Mouse (Mus musculus) limb, embryonic 13.5 days (tissue): ENCODE measurements around the gene Ap5b1. TPM values are rescaled to one million over a fixed set of nuclear protein-coding genes. Genes with fewer than 3 reads are reported as not detected.

Experiments used
- polyA plus RNA-seq: library from polyadenylated mRNA; unstranded; fragments of >200 nt; fragmentation: Nextera tagmentation; extraction: Ambion mirVana; gene quantifications from 2 replicates; pipeline ENCODE4 v1.2.1, GENCODE M21; 2015

Ap5b1 gene
- polyA plus RNA-seq, 1 experiment from 2014 or later: 2.7 TPM

Other genes starting within 250 kb of the Ap5b1 start
- not detected in 2 replicates for gene Catsper1, start 232.3 kb upstream of the Ap5b1 start, polyA plus RNA-seq
- 1.2 and 1.9 TPM in 2 replicates for gene Cst6, start 218.5 kb upstream of the Ap5b1 start, polyA plus RNA-seq
- 54.9 and 62.3 TPM in 2 replicates for gene Eif1ad, start 201.3 kb upstream of the Ap5b1 start, polyA plus RNA-seq
- gene Banf1, start 200.9 kb upstream of the Ap5b1 start, polyA plus RNA-seq: 442 and 445 TPM in 2 replicates
- gene Sart1, start 179.3 kb upstream of the Ap5b1 start, polyA plus RNA-seq: 81.8 and 84.8 TPM in 2 replicates
- gene Tsga10ip, start 165.5 kb upstream of the Ap5b1 start, polyA plus RNA-seq: 0.15 and 0.31 TPM in 2 replicates
- gene Drap1, start 143.0 kb upstream of the Ap5b1 start, polyA plus RNA-seq: 301 and 336 TPM in 2 replicates
- gene AI837181, start 142.9 kb upstream of the Ap5b1 start, polyA plus RNA-seq: 74.6 and 77.9 TPM in 2 replicates
- not detected in 2 replicates for gene Fosl1, start 120.5 kb upstream of the Ap5b1 start, polyA plus RNA-seq
- gene Ccdc85b, start 110.1 kb upstream of the Ap5b1 start, polyA plus RNA-seq: 6.2 and 7.0 TPM in 2 replicates
- gene Fibp, start 107.4 kb upstream of the Ap5b1 start, polyA plus RNA-seq: 129 and 131 TPM in 2 replicates
- 1.7 and 2.3 TPM in 2 replicates for gene Ctsw, start 99.5 kb upstream of the Ap5b1 start, polyA plus RNA-seq
- 209 and 216 TPM in 2 replicates for gene Efemp2, start 94.1 kb upstream of the Ap5b1 start, polyA plus RNA-seq
- gene Mus81, start 79.6 kb upstream of the Ap5b1 start, polyA plus RNA-seq: 40.5 and 42.8 TPM in 2 replicates
- 2,537 and 2,628 TPM in 2 replicates for gene Cfl1, start 77.6 kb upstream of the Ap5b1 start, polyA plus RNA-seq
- gene 1700020D05Rik, start 64.2 kb upstream of the Ap5b1 start, polyA plus RNA-seq: not detected in 2 replicates
- gene Snx32, start 57.5 kb upstream of the Ap5b1 start, polyA plus RNA-seq: 12.1 and 13.4 TPM in 2 replicates
- 1.7 and 3.0 TPM in 2 replicates for gene Ovol1, start 7.4 kb upstream of the Ap5b1 start, polyA plus RNA-seq
- 143 and 144 TPM in 2 replicates for gene Rnaseh2c, start 33.8 kb downstream of the Ap5b1 start, polyA plus RNA-seq
- gene Kat5, start 42.2 kb downstream of the Ap5b1 start, polyA plus RNA-seq: 61.5 and 62.7 TPM in 2 replicates
- 47.6 and 48.5 TPM in 2 replicates for gene Rela, start 69.5 kb downstream of the Ap5b1 start, polyA plus RNA-seq
- 25.2 and 27.8 TPM in 2 replicates for gene Sipa1, start 95.7 kb downstream of the Ap5b1 start, polyA plus RNA-seq
- 18.2 and 18.5 TPM in 2 replicates for gene Map3k11, start 120.7 kb downstream of the Ap5b1 start, polyA plus RNA-seq
- 25.4 and 28.7 TPM in 2 replicates for gene Pcnx3, start 120.9 kb downstream of the Ap5b1 start, polyA plus RNA-seq
- gene Kcnk7, start 136.3 kb downstream of the Ap5b1 start, polyA plus RNA-seq: 0.51 and 0.75 TPM in 2 replicates
- 20.4 and 21.2 TPM in 2 replicates for gene Ehbp1l1, start 158.3 kb downstream of the Ap5b1 start, polyA plus RNA-seq
- gene Fam89b, start 161.6 kb downstream of the Ap5b1 start, polyA plus RNA-seq: 128 and 141 TPM in 2 replicates
- gene Ltbp3, start 172.9 kb downstream of the Ap5b1 start, polyA plus RNA-seq: 41.1 and 48.9 TPM in 2 replicates
- gene Scyl1, start 203.4 kb downstream of the Ap5b1 start, polyA plus RNA-seq: 76.9 and 82.7 TPM in 2 replicates